Mouse (Mus musculus) forebrain, embryonic 10.5 days (tissue): Measurements from ENCODE around the gene Cend1. TPM values are rescaled to one million over a fixed set of nuclear protein-coding genes. Genes with fewer than 3 reads are reported as not detected.
"Not testable (repeated sequence)": the region's sequence is repeated elsewhere in the genome, so short reads cannot be mapped to it uniquely, and the experiment has no call there.

ENCODE experiments used
- DNase-seq: peaks from one replicate; pipeline ENCODE4 v3.0.0-alpha.2; 2017; ENCODE audit warnings: low spot score; ENCODE audit errors: extremely low spot score
- H3K27ac ChIP-seq: fragments of 300-500 bp; sonication (generic); 2 replicates; pipeline ENCODE4 v1.5.1; 2016; ENCODE audit warnings: mild to moderate bottlenecking
- H3K27me3 ChIP-seq: fragments of 300-500 bp; sonication (generic); 2 replicates; pipeline ENCODE4 v1.6.1; 2016; ENCODE audit warnings: mild to moderate bottlenecking; ENCODE audit not compliant: poor library complexity, severe bottlenecking
- H3K36me3 ChIP-seq: fragments of 300-500 bp; sonication (generic); replicated peaks from 2 replicates; pipeline ENCODE4 v1.6.1; 2016; ENCODE audit warnings: mild to moderate bottlenecking, moderate library complexity
- H3K4me1 ChIP-seq: fragments of 300-500 bp; sonication (generic); 2 replicates; pipeline ENCODE4 v1.6.1; 2016
- H3K4me3 ChIP-seq: fragments of 300-500 bp; sonication (generic); 2 replicates; pipeline ENCODE4 v1.5.1; 2016; ENCODE audit warnings: mild to moderate bottlenecking, moderate library complexity
- H3K9me3 ChIP-seq: fragments of 300-500 bp; sonication (generic); 2 replicates; pipeline ENCODE4 v1.6.1; 2016; ENCODE audit warnings: mild to moderate bottlenecking, moderate library complexity
- WGBS: fragments of 180-500 bp; shearing (Covaris S2); methylation state at CpG from one replicate; pipeline ENCODE4 v1.1.7; 2016; 5-methylcytosine and 5-hydroxymethylcytosine counted together
- polyA plus RNA-seq: library from polyadenylated mRNA; unstranded; fragments of >200 nt; fragmentation: Nextera tagmentation; extraction: Ambion mirVana; gene quantifications from 2 replicates; pipeline ENCODE4 v1.2.1, GENCODE M21; 2016

Gene Cend1
- polyA plus RNA-seq, 1 experiment from 2014 or later: 8.7 TPM

DNA sequence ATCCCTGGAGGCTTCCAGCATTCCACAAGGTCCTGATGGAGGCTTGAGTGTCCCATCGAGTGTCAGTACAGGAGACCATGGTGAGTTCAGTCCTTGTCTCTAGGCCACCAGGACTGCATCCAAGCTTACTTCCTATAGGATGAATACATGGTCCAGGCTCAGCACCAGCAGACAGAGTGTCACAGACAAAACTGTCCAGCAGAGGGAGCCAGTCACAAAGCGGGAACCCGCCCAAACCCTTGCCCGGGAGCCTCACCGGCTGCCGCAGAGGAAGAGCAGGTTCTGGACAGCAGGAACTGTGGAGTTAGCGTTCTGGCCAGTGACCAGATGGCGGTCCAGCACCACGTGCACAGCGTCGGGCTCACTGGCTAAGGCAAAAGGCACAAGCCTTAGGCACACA is 20.5 kb downstream of the Cend1 start:
- 19% methylated on average over 11 of the region's 11 CpGs for WGBS
- Histone ChIP-seq H3K9me3 (no peaks in the 10 kb centered on the region), H3K36me3 (peaks cover 48% of the 10 kb centered on the region), H3K4me3 (peak overlapping the region; percentile 19; the same call in 1 of the 2 replicates), H3K27ac (peak overlapping the region; percentile 65), H3K4me1 (peaks cover 20% of the 10 kb centered on the region), H3K27me3 (no peaks in the 10 kb centered on the region)
- DNase-seq: peak; percentile 87

DNA sequence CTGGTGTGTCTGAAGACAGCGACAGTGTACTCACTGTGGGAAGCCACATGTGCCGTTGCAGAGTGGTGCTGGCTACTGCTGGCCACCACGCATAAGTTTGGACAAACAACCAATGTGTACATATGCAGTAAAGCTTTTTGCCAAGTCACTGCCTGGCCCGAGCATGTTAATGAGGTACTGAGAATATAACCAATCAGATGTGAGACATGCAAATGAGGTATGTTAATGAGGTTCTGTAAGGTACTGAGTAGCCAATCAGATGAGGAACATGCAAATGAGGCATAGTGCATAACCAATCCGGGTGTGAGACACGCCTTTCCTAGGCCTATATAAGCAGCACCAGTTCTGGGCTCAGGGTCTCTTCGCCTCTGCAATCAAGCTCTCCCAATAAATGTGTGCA is 21.6 kb downstream of the Cend1 start:
- H3K27ac ChIP-seq, H3K4me3 ChIP-seq, H3K27me3 ChIP-seq, H3K9me3 ChIP-seq, DNase-seq: not testable (repeated sequence)
- peaks cover 59% of the 10 kb centered on the region for H3K36me3 ChIP-seq
- H3K4me1 ChIP-seq: peaks cover 11% of the 10 kb centered on the region
- 95% methylated on average over 7 of the region's 7 CpGs for WGBS

DNA sequence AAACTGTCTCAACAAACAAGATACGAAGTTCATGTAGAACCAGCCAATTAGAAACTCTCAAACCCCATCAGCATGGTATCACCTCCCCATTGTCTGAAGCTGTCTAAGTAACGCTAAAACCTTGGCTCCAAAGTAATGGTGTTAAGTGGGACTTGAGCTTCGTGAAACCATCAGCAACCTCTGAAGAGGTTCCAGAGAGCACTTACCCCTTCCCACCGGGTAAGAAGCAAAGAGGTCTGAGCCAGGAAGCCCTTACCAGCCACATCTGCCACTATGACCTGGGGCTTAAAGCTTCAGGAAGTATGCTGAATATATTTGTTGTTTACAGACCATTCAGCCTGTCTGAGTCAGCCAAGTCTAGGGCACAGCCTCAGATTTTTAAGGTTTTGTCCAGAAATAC is 23.8 kb downstream of the Cend1 start:
- no peak overlapping the region for H3K27ac ChIP-seq
- H3K4me3 ChIP-seq: no peak overlapping the region
- no peaks in the 10 kb centered on the region for H3K9me3 ChIP-seq
- WGBS: 84% methylated on average over 4 of the region's 4 CpGs
- peaks cover 74% of the 10 kb centered on the region for H3K36me3 ChIP-seq
- DNase-seq: no peak
- no peaks in the 10 kb centered on the region for H3K27me3 ChIP-seq
- peaks cover 7% of the 10 kb centered on the region for H3K4me1 ChIP-seq

DNA sequence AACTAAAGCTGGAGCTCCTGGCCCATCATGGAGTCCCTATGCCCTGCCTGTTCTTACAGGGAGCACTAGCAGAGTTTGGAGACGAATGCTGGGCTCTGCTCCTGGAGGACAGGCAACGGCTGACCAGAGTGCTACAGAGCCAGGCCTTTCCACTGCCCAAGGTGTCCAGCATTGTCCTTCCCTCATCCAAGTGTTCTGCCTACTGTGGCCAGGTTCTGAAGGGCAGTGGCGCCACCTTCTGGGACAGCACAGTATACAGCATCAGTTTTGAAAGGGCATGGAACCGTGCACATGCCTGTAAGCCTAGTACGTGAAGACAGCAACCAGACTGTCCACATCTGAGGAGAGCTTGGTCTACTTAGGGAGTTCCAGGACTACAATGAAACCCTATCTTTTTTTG is 26.0 kb downstream of the Cend1 start:
- 55% methylated on average over 5 of the region's 5 CpGs for whole genome bisulfite sequencing
- Histone ChIP-seq H3K27me3 (no peaks in the 10 kb centered on the region), H3K27ac (no peak overlapping the region), H3K36me3 (peaks cover 74% of the 10 kb centered on the region), H3K4me3 (no peak overlapping the region), H3K9me3 (no peaks in the 10 kb centered on the region), H3K4me1 (no peaks in the 10 kb centered on the region)
- peak; percentile 53 for DNase-seq

DNA sequence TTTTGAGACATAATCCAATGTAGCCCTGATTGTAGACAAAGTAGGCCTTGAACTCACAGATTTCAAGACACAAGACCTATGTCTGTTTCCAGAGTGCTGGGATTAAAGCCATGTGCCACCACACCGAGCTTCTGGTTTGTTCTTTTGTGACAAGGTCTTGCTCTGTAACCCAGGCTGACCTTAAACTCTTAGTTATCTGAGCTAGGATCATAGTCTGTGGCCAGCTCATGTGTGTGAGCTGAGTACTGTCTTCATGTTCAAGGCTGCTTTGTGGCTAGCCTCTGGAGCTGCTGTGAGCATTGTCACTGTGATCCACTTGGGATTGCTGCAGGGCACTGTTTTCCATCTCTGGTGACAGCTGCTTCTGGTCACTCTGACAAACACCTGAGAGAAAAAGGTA is 33.9 kb downstream of the Cend1 start:
- Histone ChIP-seq H3K27ac (no peak overlapping the region), H3K27me3 (0 out of 2 replicates have a peak, but pooled peaks cover 6% of the 10 kb centered on the region), H3K4me1 (peaks cover 18% of the 10 kb centered on the region), H3K4me3 (no peak overlapping the region), H3K36me3 (peaks cover 48% of the 10 kb centered on the region), H3K9me3 (no peaks in the 10 kb centered on the region)
- 73% methylated on average over 1 of the region's 1 CpGs for WGBS
- DNase-seq: no peak

DNA sequence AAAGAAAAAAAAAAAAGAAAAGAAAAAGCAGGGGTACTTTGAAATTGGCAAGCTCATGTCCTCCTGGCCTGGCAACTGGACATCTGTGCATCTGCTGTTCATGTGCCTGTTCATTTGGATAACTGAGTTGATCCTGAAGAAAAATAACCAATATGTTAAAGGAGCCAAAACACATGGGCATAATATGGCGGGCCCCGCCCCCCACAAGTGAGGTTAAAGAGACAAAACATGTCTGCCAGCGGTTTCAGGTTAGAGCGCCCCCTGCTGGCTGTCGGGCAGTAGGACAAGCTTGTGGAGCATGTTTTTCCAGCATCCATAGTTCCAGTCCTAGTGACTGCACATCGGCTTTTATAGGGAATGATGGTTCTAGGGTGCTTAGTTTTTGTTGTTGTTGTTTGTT is 34.5 kb downstream of the Cend1 start:
- Histone ChIP-seq H3K4me1 (peaks cover 18% of the 10 kb centered on the region), H3K27ac (no peak overlapping the region), H3K9me3 (no peaks in the 10 kb centered on the region), H3K4me3 (no peak overlapping the region), H3K27me3 (0 out of 2 replicates have a peak, but pooled peaks cover 10% of the 10 kb centered on the region), H3K36me3 (peaks cover 42% of the 10 kb centered on the region)
- WGBS: 16% methylated on average over 6 of the region's 6 CpGs
- peak; percentile 79 for DNase-seq

DNA sequence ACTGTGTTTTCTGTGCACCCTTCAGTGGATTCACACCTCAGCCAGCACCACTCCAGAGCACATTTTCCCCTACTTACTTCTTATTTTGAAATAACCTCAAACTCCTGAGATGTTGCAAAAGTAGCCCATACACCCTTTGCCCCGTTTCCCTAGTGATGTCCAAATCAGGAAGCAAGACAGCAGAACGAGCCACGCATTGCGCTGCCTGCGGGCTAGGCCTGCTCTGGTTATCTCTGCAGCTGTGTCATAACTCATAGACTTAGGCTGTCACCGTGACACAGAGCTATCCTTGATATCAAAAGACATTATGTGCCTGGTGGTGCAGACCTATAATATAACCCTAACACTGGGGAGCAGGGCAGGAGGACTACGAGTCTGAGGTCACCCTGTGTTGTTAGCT is 35.1 kb downstream of the Cend1 start:
- H3K9me3 ChIP-seq: no peaks in the 10 kb centered on the region
- DNase-seq: no peak
- no peak overlapping the region for H3K4me3 ChIP-seq
- H3K27ac ChIP-seq: no peak overlapping the region
- 0 out of 2 replicates have a peak, but pooled peaks cover 16% of the 10 kb centered on the region for H3K27me3 ChIP-seq
- 92% methylated on average over 7 of the region's 7 CpGs for WGBS
- H3K36me3 ChIP-seq: peaks cover 36% of the 10 kb centered on the region
- H3K4me1 ChIP-seq: peaks cover 18% of the 10 kb centered on the region

DNA sequence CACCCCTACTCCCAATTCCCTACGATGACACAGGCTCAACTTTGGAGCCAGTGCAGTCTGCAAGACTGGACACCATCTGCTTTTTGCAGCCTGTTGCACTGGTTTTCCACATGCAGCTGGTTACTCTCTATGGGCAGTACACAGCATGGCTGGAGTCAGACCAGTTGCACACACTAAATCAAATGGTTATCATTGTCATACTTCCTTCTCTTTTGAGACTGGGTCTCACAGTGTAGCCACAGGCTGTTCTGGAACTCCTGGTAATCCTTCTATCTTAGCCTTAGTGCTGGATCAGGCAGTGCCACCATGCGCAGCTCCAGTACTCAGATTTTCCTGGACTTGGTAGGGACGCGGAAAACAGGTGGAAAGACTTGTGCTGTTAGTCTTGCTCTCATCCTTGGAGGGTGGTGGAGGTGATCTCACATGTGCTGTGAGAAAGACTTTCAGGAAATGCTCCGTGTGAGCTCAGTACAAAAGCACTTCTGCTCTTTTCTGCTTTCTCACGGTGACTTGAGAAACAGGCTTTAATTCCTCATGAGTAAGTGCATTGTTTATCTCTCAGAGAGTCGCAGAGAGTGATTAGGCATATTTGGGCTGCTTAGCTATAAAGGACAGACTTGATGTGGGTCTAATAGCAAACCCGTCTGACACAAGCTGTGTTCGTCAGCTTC is 36.6 kb downstream of the Cend1 start:
- DNase-seq: no peak
- WGBS: 25% methylated on average over 9 of the region's 9 CpGs
- Histone ChIP-seq H3K4me1 (peaks cover 18% of the 10 kb centered on the region), H3K4me3 (peak overlapping the region; percentile 77), H3K36me3 (peaks cover 22% of the 10 kb centered on the region), H3K27ac (peak overlapping the region; percentile 89), H3K27me3 (0 out of 2 replicates have a peak, but pooled peaks cover 17% of the 10 kb centered on the region), H3K9me3 (no peaks in the 10 kb centered on the region)

DNA sequence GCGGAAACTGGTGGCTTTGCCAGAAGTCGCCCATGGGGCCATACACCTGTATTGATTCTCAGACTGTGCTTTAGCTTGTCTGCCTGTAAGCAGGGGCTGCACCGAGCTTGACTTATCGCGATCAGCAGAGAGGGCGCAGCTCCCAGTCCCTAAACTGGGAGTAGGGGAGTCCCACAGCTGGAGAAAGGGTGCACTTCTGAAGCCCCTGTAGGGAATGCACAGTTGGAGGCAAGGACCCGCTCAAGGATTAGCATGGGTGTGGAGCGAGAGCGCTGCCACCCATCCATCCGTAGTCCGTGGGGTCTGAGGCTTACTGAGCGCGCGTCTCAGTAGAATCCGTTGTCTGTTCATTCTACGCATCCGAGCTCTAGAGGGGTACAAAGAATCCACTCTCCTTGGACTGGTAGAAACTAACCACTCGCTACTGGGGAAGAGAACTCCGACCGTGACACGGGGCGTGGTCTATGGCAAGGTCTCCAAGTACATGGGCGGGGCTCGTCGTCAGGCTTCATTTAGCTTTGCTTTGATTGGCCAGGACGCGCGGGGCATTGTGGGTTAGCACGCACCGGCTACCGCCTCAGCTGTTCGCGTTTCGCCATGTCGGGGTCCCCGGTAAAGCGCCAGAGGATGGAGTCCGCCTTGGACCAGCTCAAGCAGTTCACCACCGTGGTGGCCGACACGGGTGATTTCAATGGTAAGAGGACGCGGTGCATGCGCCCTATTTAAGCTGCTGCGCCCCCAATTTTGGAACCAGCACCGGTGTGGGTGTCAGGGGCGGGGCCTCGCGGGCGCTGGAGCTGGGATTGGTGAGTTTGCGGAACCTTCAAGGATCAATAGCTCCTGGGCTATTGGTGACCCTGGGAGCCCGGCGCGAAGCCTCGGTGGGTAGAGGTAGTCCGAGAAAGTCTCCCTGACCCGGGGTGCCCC is 37.4 kb downstream of the Cend1 start, which contains the start of gene Taldo1:
Gene Taldo1 (plus strand): TSS at position 575 of the 927 bp plus-strand sequence.
- Histone ChIP-seq H3K9me3 (no peaks in the 10 kb centered on the region), H3K27me3 (0 out of 2 replicates have a peak, but pooled peaks cover 17% of the 10 kb centered on the region), H3K36me3 (peaks cover 15% of the 10 kb centered on the region), H3K4me1 (peaks cover 18% of the 10 kb centered on the region), H3K4me3 (peak within 1 kb of the TSS; percentile 77), H3K27ac (peak within 1 kb of the TSS; percentile 89)
- DNase-seq: peak; percentile 98
- WGBS: under 1% methylated on average over 57 of the region's 57 CpGs

DNA sequence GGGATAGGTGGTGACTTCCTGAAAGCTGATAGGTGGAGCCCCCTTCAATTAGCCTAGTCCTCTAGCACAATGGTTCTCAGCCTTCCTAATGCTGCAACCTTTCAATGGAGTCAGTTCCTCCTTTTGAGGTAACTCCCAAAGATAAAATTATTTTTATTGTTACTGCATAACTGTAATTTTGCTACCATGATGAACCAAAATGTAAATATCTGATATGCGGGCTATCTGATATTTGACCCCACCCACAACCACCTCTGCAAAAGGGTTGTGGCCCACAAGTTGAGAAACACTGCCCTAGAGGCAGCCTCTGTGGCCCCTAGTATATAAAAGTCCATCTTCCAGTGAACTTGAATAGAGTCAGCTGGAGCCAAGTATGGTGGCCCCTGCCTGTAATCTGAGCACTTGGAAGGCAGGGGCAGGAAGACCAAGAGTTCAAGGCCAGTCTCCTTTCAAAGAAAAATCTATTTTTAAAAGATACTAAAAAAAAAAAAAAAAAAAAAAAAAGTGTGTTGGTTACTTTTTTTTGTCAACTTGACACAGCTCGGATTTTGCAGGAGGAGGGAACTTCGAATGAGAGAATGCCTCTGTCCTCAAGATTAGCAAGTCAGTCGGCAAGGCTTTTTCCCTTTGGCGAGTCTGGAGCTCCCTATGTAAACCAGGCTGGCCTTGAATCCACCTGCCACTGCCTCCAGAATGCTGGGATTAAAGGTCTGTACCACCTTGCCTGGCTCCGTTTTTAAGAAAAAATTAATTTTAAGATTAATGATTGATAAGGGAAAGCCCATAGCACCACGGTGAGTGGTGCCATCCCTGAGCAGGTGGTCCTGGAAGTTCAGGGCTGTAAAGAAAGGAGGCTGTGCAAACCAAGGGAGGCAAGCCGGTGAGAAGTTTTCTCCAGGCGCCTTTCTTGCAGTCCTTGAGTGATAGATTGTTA is 38.7 kb downstream of the Cend1 start:
- H3K9me3 ChIP-seq: no peaks in the 10 kb centered on the region
- H3K36me3 ChIP-seq: peaks cover 2% of the 10 kb centered on the region
- WGBS: 62% methylated on average over 9 of the region's 9 CpGs
- 0 out of 2 replicates have a peak, but pooled peaks cover 17% of the 10 kb centered on the region for H3K27me3 ChIP-seq
- DNase-seq: no peak
- no peak overlapping the region for H3K27ac ChIP-seq
- peaks cover 18% of the 10 kb centered on the region for H3K4me1 ChIP-seq
- 0 out of 2 replicates have a peak overlapping the region, but pooled peaks have one; percentile 10 for H3K4me3 ChIP-seq

DNA sequence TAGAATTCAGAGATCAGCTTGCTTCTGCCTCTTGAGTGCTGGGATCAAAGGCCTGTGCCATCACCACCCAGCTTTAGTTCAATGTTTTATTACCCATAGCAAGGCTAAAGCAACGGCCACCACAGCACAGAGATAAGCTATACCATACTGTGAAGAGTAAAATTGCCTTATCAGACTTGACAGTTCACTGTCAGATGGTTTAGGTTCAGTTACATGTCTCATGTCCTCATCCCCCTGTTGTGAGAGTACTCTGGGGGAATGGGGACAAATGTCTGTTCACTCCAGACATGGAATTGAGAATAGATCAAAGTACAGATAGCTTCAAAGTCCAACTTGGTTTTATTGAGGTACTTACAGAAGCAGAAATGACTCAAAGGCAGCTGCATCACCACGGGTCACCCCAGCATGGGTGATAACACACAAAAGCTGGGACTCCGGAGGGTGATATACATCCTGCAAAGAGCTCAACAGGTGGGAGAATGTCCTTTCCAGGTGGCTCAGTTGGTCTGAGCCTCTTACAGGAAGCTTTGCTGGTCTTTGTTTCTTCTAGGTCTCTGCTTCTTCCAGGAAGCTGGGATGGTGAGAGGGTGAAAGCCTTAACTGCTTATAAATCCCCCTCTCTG is 40.7 kb downstream of the Cend1 start:
- no peak overlapping the region for H3K4me3 ChIP-seq
- no peaks in the 10 kb centered on the region for H3K36me3 ChIP-seq
- H3K4me1 ChIP-seq: peaks cover 16% of the 10 kb centered on the region
- no peak overlapping the region for H3K27ac ChIP-seq
- 0 out of 2 replicates have a peak, but pooled peaks cover 20% of the 10 kb centered on the region for H3K27me3 ChIP-seq
- 76% methylated on average over 3 of the region's 3 CpGs for WGBS
- no peaks in the 10 kb centered on the region for H3K9me3 ChIP-seq
- DNase-seq: no peak
